Comparison of ENCODE assay signal across 7 mouse cellular contexts in genomic region chr19:47919966-47920375, GRCm38 (mm10). TPM values are rescaled to one million over a fixed set of nuclear protein-coding genes. Genes with fewer than 3 reads are reported as not detected.
DNase-seq lines count a peak whose midpoint lies in the region; ATAC-seq and TF ChIP-seq lines count a peak whose summit lies in the region.

No protein-coding gene starts in this region.

- peak; percentile 43 for DNase-seq in adipocyte (ENCODE audit: low spot score)
- DNase-seq in liver, postnatal 0 days, result peak; percentile 18
- no peak for DNase-seq in left cerebral cortex, postnatal 14 days (ENCODE audit: low spot score in 2 of 2)
- no peak for DNase-seq in spleen, postnatal 4 days (ENCODE audit: low spot score in 2 of 2)

- 2% methylated on average over 8 of the region's 8 CpGs for WGBS in forebrain, embryonic 15.5 days
- whole genome bisulfite sequencing in intestine, embryonic 15.5 days, result under 1% methylated on average over 8 of the region's 8 CpGs
- 3% methylated on average over 8 of the region's 8 CpGs for WGBS in liver, postnatal 0 days (ENCODE audit: insufficient replicate concordance)
- WGBS in stomach, embryonic 15.5 days, result under 1% methylated on average over 8 of the region's 8 CpGs

- H3K9me3 ChIP-seq in forebrain, embryonic 15.5 days, result no peaks in the 10 kb centered on the region
- H3K9me3 ChIP-seq in intestine, embryonic 15.5 days, result no peaks in the 10 kb centered on the region
- no peaks in the 10 kb centered on the region for H3K9me3 ChIP-seq in liver, postnatal 0 days (ENCODE audit: low read length)
- H3K9me3 ChIP-seq in stomach, embryonic 15.5 days, result no peaks in the 10 kb centered on the region

- H3K4me2 ChIP-seq in forebrain, embryonic 15.5 days (replicated peaks), result peak overlapping the region; percentile 73
- H3K4me2 ChIP-seq in intestine, embryonic 15.5 days (replicated peaks), result peak overlapping the region; percentile 76
- peak overlapping the region; percentile 77 for H3K4me2 ChIP-seq in liver, postnatal 0 days (ENCODE audit: low read depth, low read length)
- H3K4me2 ChIP-seq in stomach, embryonic 15.5 days, result peak overlapping the region; percentile 86

- peak overlapping the region; percentile 63; the same call in 1 of the 2 replicates for H3K9ac ChIP-seq in forebrain, embryonic 15.5 days (replicated peaks)
- peak overlapping the region; percentile 81; the same call in 1 of the 2 replicates for H3K9ac ChIP-seq in intestine, embryonic 15.5 days
- H3K9ac ChIP-seq in liver, postnatal 0 days (replicated peaks), result peak overlapping the region; percentile 76
- H3K9ac ChIP-seq in stomach, embryonic 15.5 days, result no peak overlapping the region; the same call in 1 of the 2 replicates

- no peak for TF ChIP-seq EP300 in liver, postnatal 0 days (IDR thresholded peaks at IDR 0.05; ENCODE audit: low read depth)

- H3K27ac ChIP-seq in forebrain, embryonic 15.5 days (replicated peaks), result peak overlapping the region; percentile 82
- peak overlapping the region; percentile 96 for H3K27ac ChIP-seq in intestine, embryonic 15.5 days
- peak overlapping the region; percentile 88 for H3K27ac ChIP-seq in liver, postnatal 0 days (ENCODE audit: low read depth)
- H3K27ac ChIP-seq in stomach, embryonic 15.5 days, result peak overlapping the region; percentile 97

- ATAC-seq in forebrain, embryonic 15.5 days (replicated peaks), result peak; percentile 18
- peak; percentile 45 for ATAC-seq in intestine, embryonic 15.5 days
- ATAC-seq in liver, postnatal 0 days, result peak; percentile 8; the same call in 1 of the 2 replicates
- peak; percentile 1; the same call in 1 of the 2 replicates for ATAC-seq in stomach, embryonic 15.5 days (ENCODE audit: insufficient read depth, low FRiP score, low read depth)

- peak overlapping the region; percentile 72 for H3K4me3 ChIP-seq in forebrain, embryonic 15.5 days
- H3K4me3 ChIP-seq in intestine, embryonic 15.5 days (replicated peaks), result peak overlapping the region; percentile 83
- H3K4me3 ChIP-seq in liver, postnatal 0 days (ENCODE audit: low read depth, low read length), result peak overlapping the region; percentile 66
- peak overlapping the region; percentile 93 for H3K4me3 ChIP-seq in stomach, embryonic 15.5 days (replicated peaks)

- H3K27me3 ChIP-seq in forebrain, embryonic 15.5 days, result no peaks in the 10 kb centered on the region
- H3K27me3 ChIP-seq in intestine, embryonic 15.5 days (replicated peaks), result no peaks in the 10 kb centered on the region
- no peaks in the 10 kb centered on the region for H3K27me3 ChIP-seq in liver, postnatal 0 days (ENCODE audit: insufficient read depth, low read length)
- H3K27me3 ChIP-seq in stomach, embryonic 15.5 days (replicated peaks), result no peaks in the 10 kb centered on the region

- intact Hi-C loops in left cerebral cortex, postnatal 14 days (cut with DNase I), result loop anchor here (5.0 kb wide), 1 partner anchor 38 kb away; no protein-coding TSS in a partner anchor

- no peaks in the 10 kb centered on the region for H3K36me3 ChIP-seq in forebrain, embryonic 15.5 days
- no peaks in the 10 kb centered on the region for H3K36me3 ChIP-seq in intestine, embryonic 15.5 days
- H3K36me3 ChIP-seq in liver, postnatal 0 days (replicated peaks; ENCODE audit: insufficient read depth, low read length), result no peaks in the 10 kb centered on the region
- H3K36me3 ChIP-seq in stomach, embryonic 15.5 days, result no peaks in the 10 kb centered on the region

- no peak for TF ChIP-seq CTCF in liver, postnatal 0 days (IDR thresholded peaks at IDR 0.05; ENCODE audit: low read depth)

- peaks cover 32% of the 10 kb centered on the region for H3K4me1 ChIP-seq in forebrain, embryonic 15.5 days
- H3K4me1 ChIP-seq in intestine, embryonic 15.5 days (replicated peaks), result peaks cover 19% of the 10 kb centered on the region
- H3K4me1 ChIP-seq in liver, postnatal 0 days (ENCODE audit: insufficient read depth), result peaks cover 11% of the 10 kb centered on the region; the same call in 1 of the 2 replicates
- H3K4me1 ChIP-seq in stomach, embryonic 15.5 days, result peaks cover 28% of the 10 kb centered on the region

RNA-seq across cellular contexts. Expression of gene Itprip, which starts 0.9 kb away (rescaled TPM):
- polyA plus RNA-seq in forebrain, embryonic 15.5 days (2015; fragmentation: Nextera tagmentation; extraction: Ambion mirVana), result 7.7 and 8.6 TPM in 2 replicates
- polyA plus RNA-seq in intestine, embryonic 15.5 days (2015; fragmentation: Nextera tagmentation; extraction: Ambion mirVana), result 9.8 and 10.7 TPM in 2 replicates
- 2.4 and 2.8 TPM in 2 replicates for polyA plus RNA-seq in liver, postnatal 0 days (2015; fragmentation: Nextera tagmentation; extraction: Ambion mirVana)
- polyA plus RNA-seq in stomach, embryonic 15.5 days (2015; fragmentation: Nextera tagmentation; extraction: Ambion mirVana), result 11.0 and 12.6 TPM in 2 replicates
- total RNA-seq in left cerebral cortex, postnatal 14 days (2021), result 1 to 10 TPM in 1 of 2 experiments, under 1 TPM in 1; 0.94 to 1.1 TPM

RNA-seq across cellular contexts. Expression of gene Cfap43, which starts 0.9 kb away (rescaled TPM):
- 0.82 and 2.6 TPM in 2 replicates for polyA plus RNA-seq in forebrain, embryonic 15.5 days (2015; fragmentation: Nextera tagmentation; extraction: Ambion mirVana)
- 0.11 and 0.28 TPM in 2 replicates for polyA plus RNA-seq in intestine, embryonic 15.5 days (2015; fragmentation: Nextera tagmentation; extraction: Ambion mirVana)
- 0.05 TPM in 1 of 2 replicates, not detected in the other for polyA plus RNA-seq in liver, postnatal 0 days (2015; fragmentation: Nextera tagmentation; extraction: Ambion mirVana)
- polyA plus RNA-seq in stomach, embryonic 15.5 days (2015; fragmentation: Nextera tagmentation; extraction: Ambion mirVana), result 0.39 and 0.62 TPM in 2 replicates
- 1 to 10 TPM in 1 of 2 experiments, under 1 TPM in 1; 0.34 to 1.2 TPM for total RNA-seq in left cerebral cortex, postnatal 14 days (2021)

RNA-seq across cellular contexts. Expression of gene Cfap58, which starts 17.5 kb away (rescaled TPM):
- polyA plus RNA-seq in forebrain, embryonic 15.5 days (2015; fragmentation: Nextera tagmentation; extraction: Ambion mirVana), result 0.32 and 0.37 TPM in 2 replicates
- polyA plus RNA-seq in intestine, embryonic 15.5 days (2015; fragmentation: Nextera tagmentation; extraction: Ambion mirVana), result not detected in 2 replicates
- polyA plus RNA-seq in liver, postnatal 0 days (2015; fragmentation: Nextera tagmentation; extraction: Ambion mirVana), result not detected in 2 replicates
- not detected in 2 replicates for polyA plus RNA-seq in stomach, embryonic 15.5 days (2015; fragmentation: Nextera tagmentation; extraction: Ambion mirVana)
- total RNA-seq in left cerebral cortex, postnatal 14 days (2021), result under 1 TPM; 0.24 to 0.55 TPM

RNA-seq across cellular contexts. Expression of gene Gsto2, which starts 54.6 kb away (rescaled TPM):
- polyA plus RNA-seq in forebrain, embryonic 15.5 days (2015; fragmentation: Nextera tagmentation; extraction: Ambion mirVana), result 0.86 and 1.3 TPM in 2 replicates
- 0.68 and 0.97 TPM in 2 replicates for polyA plus RNA-seq in intestine, embryonic 15.5 days (2015; fragmentation: Nextera tagmentation; extraction: Ambion mirVana)
- 0.25 and 0.39 TPM in 2 replicates for polyA plus RNA-seq in liver, postnatal 0 days (2015; fragmentation: Nextera tagmentation; extraction: Ambion mirVana)
- 1.2 and 1.3 TPM in 2 replicates for polyA plus RNA-seq in stomach, embryonic 15.5 days (2015; fragmentation: Nextera tagmentation; extraction: Ambion mirVana)
- total RNA-seq in left cerebral cortex, postnatal 14 days (2021), result 1 to 10 TPM; 1.4 to 1.7 TPM

Comparison
In these comparisons a context has a peak if more than half of its experiments do, and no peak if none do; other contexts are left out.
1. DNase-seq: peak in adipocyte (single experiment) and liver, postnatal 0 days (single experiment); none in left cerebral cortex, postnatal 14 days (0 of 2) and spleen, postnatal 4 days (0 of 2).
2. Peak in every context shown above with its lines, with median percentiles within 50 percentile points of each other: ATAC-seq, H3K27ac ChIP-seq, H3K4me2 ChIP-seq and H3K4me3 ChIP-seq.